Mouse (Mus musculus): Measurements from ENCODE around the gene Extl1.

DNA sequence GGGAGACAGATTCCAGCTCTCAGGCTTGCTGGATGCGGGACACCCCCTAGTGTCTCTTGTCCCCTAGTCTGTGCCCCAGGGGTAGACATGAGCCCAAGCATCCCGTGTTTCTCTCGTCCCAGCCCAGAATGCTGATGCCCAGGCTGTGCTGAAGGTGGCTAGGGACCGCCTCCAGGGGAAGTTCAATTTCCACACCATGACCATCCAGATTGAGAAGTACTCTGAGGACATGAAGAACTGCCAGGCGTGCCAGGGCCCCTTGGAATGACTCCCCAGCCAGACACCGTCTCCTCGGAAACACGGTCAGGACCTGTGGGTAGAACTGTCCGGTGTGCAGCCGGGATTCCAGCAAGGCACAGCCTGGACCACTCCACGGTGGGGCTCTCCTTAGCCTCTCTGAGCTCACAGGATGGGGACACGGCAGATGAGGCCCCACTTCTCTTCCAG is 31.4 kb downstream of the Extl1 start:
- no peak for TF ChIP-seq CTCF (IDR thresholded peaks at IDR 0.05; ENCODE audit: low read depth, low read length)
- no peak for TF ChIP-seq POLR2AphosphoS5 (IDR thresholded peaks at IDR 0.05; ENCODE audit: insufficient replicate concordance, low read depth, low read length)
